Mouse (Mus musculus): ENCODE data around the gene Ggt1. TPM values are rescaled to one million over a fixed set of nuclear protein-coding genes. Genes with fewer than 3 reads are reported as not detected.

The Ggt1 gene
- polyA plus RNA-seq, 2 experiments = 0.34 to 1.3 TPM

DNA sequence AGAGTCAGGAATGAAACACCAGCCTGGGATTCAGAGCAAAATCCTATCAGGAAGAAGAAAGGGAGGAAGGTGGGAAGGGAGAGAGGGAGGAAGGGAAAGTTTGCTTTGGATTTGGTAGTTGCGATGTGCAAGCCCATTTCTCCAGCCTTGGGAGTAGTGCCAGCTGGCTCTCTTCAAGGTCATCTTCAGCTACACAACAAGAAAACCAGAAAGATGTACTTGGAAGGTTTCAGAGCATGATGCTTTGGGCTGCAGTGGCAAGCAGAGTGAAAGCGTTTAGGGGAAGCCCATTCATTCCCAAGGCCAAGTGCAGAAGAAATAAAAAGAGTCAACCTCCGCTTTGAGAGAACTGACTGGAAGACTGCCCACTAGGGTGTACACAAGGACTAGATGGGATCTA is 66.1 kb downstream of the Ggt1 start:
- H3K9me3 ChIP-seq (ENCODE audit: control insufficient read depth, low read length) = no peaks in the 10 kb centered on the region
- no peaks in the 10 kb centered on the region for H3K36me3 ChIP-seq (ENCODE audit: control insufficient read depth, insufficient read depth, low read length)
- no peak overlapping the region for H3K4me2 ChIP-seq (replicated peaks; ENCODE audit: low read depth, low read length, severe bottlenecking)
- no peak overlapping the region for H3K27ac ChIP-seq (replicated peaks; ENCODE audit: low read depth, low read length)
- ATAC-seq (ENCODE audit: low FRiP score, low read depth) (no peak), DNase-seq (ENCODE audit: low spot score) (no peak)
- WGBS = 84% methylated on average over 3 of the region's 3 CpGs
- no peak for TF ChIP-seq POLR2A (IDR thresholded peaks at IDR 0.05; ENCODE audit: borderline replicate concordance, extremely low read depth, insufficient read depth, insufficient read length)
- no peaks in the 10 kb centered on the region for H3K4me1 ChIP-seq (ENCODE audit: control insufficient read depth, insufficient read depth, low read length)
- no peaks in the 10 kb centered on the region for H3K27me3 ChIP-seq (ENCODE audit: control insufficient read depth, insufficient read depth, low read length)
- H3K4me3 ChIP-seq (replicated peaks; ENCODE audit: low read length) = no peak overlapping the region
- H3K9ac ChIP-seq (ENCODE audit: low read depth, low read length, severe bottlenecking) = no peak overlapping the region

DNA sequence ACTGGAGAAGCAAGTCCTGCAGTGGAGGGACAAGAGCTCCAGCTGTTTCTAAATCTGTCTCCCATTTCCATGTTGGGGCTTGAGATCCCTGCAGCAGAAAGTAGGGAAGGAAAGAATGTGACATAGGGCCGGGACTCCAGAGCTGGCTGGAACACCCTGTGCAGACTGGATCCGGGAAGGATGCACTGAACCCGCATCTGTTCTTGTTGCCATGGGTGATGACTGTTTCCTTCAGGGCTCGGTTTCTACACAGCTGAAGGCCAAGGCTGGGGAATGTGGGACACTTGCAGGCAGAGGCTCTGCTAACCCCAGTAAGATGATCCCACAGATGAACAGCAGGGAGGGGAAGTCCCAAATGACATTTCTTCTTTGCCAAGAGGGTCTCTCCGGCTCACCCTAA is 71.2 kb downstream of the Ggt1 start:
- Histone ChIP-seq H3K36me3 (ENCODE audit: control insufficient read depth, insufficient read depth, low read length) (no peaks in the 10 kb centered on the region), H3K9ac (ENCODE audit: low read depth, low read length, severe bottlenecking) (no peak overlapping the region), H3K27me3 (ENCODE audit: control insufficient read depth, insufficient read depth, low read length) (no peaks in the 10 kb centered on the region), H3K27ac (replicated peaks; ENCODE audit: low read depth, low read length) (no peak overlapping the region), H3K4me2 (replicated peaks; ENCODE audit: low read depth, low read length, severe bottlenecking) (no peak overlapping the region), H3K9me3 (ENCODE audit: control insufficient read depth, low read length) (no peaks in the 10 kb centered on the region), H3K4me1 (ENCODE audit: control insufficient read depth, insufficient read depth, low read length) (no peaks in the 10 kb centered on the region), H3K4me3 (replicated peaks; ENCODE audit: low read length) (no peak overlapping the region)
- peak; percentile 82 for ATAC-seq (ENCODE audit: low FRiP score, low read depth)
- WGBS = 30% methylated on average over 5 of the region's 5 CpGs
- DNase-seq (ENCODE audit: low spot score) = peak; percentile 70
- TF ChIP-seq POLR2A (IDR thresholded peaks at IDR 0.05; ENCODE audit: borderline replicate concordance, extremely low read depth, insufficient read depth, insufficient read length) = no peak

DNA sequence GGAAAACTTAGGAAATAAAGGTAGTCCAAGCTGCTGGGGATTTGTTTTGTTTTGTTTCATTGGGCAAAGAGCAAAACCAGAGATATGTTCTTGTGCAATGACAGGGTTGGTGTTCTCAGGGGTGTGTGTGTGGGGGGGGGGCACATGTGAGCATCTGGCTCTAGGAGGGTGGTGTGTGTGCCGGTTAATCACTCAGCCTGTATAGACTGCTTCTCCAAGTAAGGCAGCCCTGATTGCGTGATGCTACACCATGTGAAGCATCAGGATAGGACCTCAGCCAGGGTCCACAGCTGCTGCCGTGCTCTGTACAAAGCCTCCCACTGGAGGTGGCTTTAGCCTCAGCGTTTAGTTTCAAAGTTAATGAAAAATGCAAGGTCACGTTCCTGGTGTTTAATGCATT is 71.6 kb downstream of the Ggt1 start:
- DNase-seq (ENCODE audit: low spot score) (peak; percentile 27), ATAC-seq (ENCODE audit: low FRiP score, low read depth) (peak; percentile 67)
- Histone ChIP-seq H3K4me2 (replicated peaks; ENCODE audit: low read depth, low read length, severe bottlenecking) (no peak overlapping the region), H3K27me3 (ENCODE audit: control insufficient read depth, insufficient read depth, low read length) (no peaks in the 10 kb centered on the region), H3K27ac (replicated peaks; ENCODE audit: low read depth, low read length) (no peak overlapping the region), H3K9ac (ENCODE audit: low read depth, low read length, severe bottlenecking) (no peak overlapping the region), H3K9me3 (ENCODE audit: control insufficient read depth, low read length) (no peaks in the 10 kb centered on the region), H3K4me1 (ENCODE audit: control insufficient read depth, insufficient read depth, low read length) (no peaks in the 10 kb centered on the region), H3K4me3 (replicated peaks; ENCODE audit: low read length) (no peak overlapping the region), H3K36me3 (ENCODE audit: control insufficient read depth, insufficient read depth, low read length) (no peaks in the 10 kb centered on the region)
- TF ChIP-seq POLR2A (IDR thresholded peaks at IDR 0.05; ENCODE audit: borderline replicate concordance, extremely low read depth, insufficient read depth, insufficient read length) = no peak
- WGBS = 65% methylated on average over 5 of the region's 5 CpGs

DNA sequence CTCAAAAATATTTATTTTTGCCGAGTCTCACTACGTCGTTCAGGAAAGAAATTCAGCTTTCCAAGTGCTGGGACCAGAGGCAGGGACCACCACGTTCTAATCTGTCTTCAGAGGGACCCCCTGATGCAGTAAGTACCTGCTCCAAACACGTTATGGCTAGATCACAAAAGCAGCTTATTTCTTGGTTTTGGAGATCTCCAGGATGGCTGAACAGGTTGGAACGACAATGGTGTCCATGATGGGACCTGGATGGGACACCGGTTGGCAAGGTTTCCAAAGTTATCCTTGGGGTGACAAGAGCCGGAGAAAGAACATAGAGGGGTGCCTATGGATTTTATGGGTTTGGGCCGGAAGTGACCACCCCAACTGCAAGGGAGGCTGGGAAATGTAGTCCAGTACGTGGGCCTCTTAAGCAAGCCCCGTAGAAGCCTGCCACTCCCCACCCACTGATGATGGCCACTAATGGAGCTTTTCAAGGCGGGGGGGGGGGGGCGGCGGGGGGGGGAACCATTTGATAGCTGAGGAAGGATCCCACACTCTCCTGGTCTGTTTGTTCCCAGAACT is 72.3 kb downstream of the Ggt1 start:
- no peak for DNase-seq (ENCODE audit: low spot score)

DNA sequence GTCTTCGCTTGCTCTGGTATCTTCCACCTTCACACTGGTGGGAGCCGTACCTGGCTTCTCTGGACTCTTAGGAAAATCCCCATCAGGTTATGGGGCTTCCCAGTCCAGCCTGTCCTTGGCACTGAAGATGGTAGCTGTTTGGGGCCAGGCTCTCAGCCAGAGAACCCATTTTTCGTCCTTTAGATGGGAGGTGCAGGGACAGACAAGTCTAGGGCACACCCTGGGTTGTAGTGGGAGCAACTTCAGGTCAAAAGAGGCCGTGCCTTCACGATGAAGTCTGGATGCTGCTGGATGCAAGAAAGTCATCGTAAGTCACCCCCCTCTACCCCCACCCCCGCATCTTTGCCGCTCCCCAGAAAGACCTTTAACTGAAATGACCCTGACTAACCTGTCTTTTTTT is 73.2 kb downstream of the Ggt1 start:
- H3K4me2 ChIP-seq (replicated peaks; ENCODE audit: low read depth, low read length, severe bottlenecking) = no peak overlapping the region
- H3K9ac ChIP-seq (ENCODE audit: low read depth, low read length, severe bottlenecking) = no peak overlapping the region
- ATAC-seq (ENCODE audit: low FRiP score, low read depth) (no peak), DNase-seq (ENCODE audit: low spot score) (no peak)
- WGBS = 94% methylated on average over 8 of the region's 8 CpGs
- H3K4me3 ChIP-seq (replicated peaks; ENCODE audit: low read length) = no peak overlapping the region
- TF ChIP-seq POLR2A (IDR thresholded peaks at IDR 0.05; ENCODE audit: borderline replicate concordance, extremely low read depth, insufficient read depth, insufficient read length) = no peak
- H3K4me1 ChIP-seq (ENCODE audit: control insufficient read depth, insufficient read depth, low read length) = no peaks in the 10 kb centered on the region
- H3K9me3 ChIP-seq (ENCODE audit: control insufficient read depth, low read length) = no peaks in the 10 kb centered on the region
- H3K36me3 ChIP-seq (ENCODE audit: control insufficient read depth, insufficient read depth, low read length) = no peaks in the 10 kb centered on the region
- H3K27ac ChIP-seq (replicated peaks; ENCODE audit: low read depth, low read length) = no peak overlapping the region
- H3K27me3 ChIP-seq (ENCODE audit: control insufficient read depth, insufficient read depth, low read length) = no peaks in the 10 kb centered on the region

More for the DNA sequence above, 72.3 kb downstream of the Ggt1 start:
- no peaks in the 10 kb centered on the region for H3K36me3 ChIP-seq (ENCODE audit: control insufficient read depth, insufficient read depth, low read length)
- WGBS = 83% methylated on average over 10 of the region's 14 CpGs
- no peaks in the 10 kb centered on the region for H3K9me3 ChIP-seq (ENCODE audit: control insufficient read depth, low read length)
- H3K4me1 ChIP-seq (ENCODE audit: control insufficient read depth, insufficient read depth, low read length) = no peaks in the 10 kb centered on the region
- H3K9ac ChIP-seq (ENCODE audit: low read depth, low read length, severe bottlenecking) = no peak overlapping the region
- H3K4me3 ChIP-seq (replicated peaks; ENCODE audit: low read length) = no peak overlapping the region
- H3K27me3 ChIP-seq (ENCODE audit: control insufficient read depth, insufficient read depth, low read length) = no peaks in the 10 kb centered on the region
- no peak overlapping the region for H3K4me2 ChIP-seq (replicated peaks; ENCODE audit: low read depth, low read length, severe bottlenecking)
- no peak for ATAC-seq (ENCODE audit: low FRiP score, low read depth)
- TF ChIP-seq POLR2A (IDR thresholded peaks at IDR 0.05; ENCODE audit: borderline replicate concordance, extremely low read depth, insufficient read depth, insufficient read length) = no peak
- no peak overlapping the region for H3K27ac ChIP-seq (replicated peaks; ENCODE audit: low read depth, low read length)
